Mouse (Mus musculus): ENCODE measurements around the gene 4930442H23Rik. TPM values are rescaled to one million over a fixed set of nuclear protein-coding genes. Genes with fewer than 3 reads are reported as not detected.
A peak's percentile ranks its signal among the peaks of the same experiment; 100 is the strongest.
"Not testable (repeated sequence)": the region's sequence is repeated elsewhere in the genome, so short reads cannot be mapped to it uniquely, and the experiment has no call there.

Gene 4930442H23Rik
- total RNA-seq (2022) = not detected

- DNase-seq (ENCODE audit: low spot score) = no peak
Observed at GRCm38 (mm10) chr10:81183805-81184204, at the start of gene 4930442H23Rik. Gene 4930442H23Rik, minus strand, starts transcription at chr10:81183849.

- no peak for DNase-seq (ENCODE audit: low spot score)
Observed at GRCm38 (mm10) chr10:81233226-81233585, 49.6 kb upstream of the 4930442H23Rik start.

GRCm38 (mm10) chr10:81232580-81233225 is 49.1 kb upstream of the 4930442H23Rik start, which contains the start of gene Zfr2:
Gene Zfr2, plus strand, starts transcription at chr10:81233155.
- peak; percentile 55 for DNase-seq (ENCODE audit: low spot score)

- DNase-seq (ENCODE audit: low spot score) = no peak
Observed at GRCm38 (mm10) chr10:81231436-81231835, 47.8 kb upstream of the 4930442H23Rik start.

- DNase-seq (ENCODE audit: low spot score) = no peak
Observed at GRCm38 (mm10) chr10:81230438-81231332, 47.0 kb upstream of the 4930442H23Rik start, which contains the start of gene Atcay. Gene Atcay, minus strand, starts transcription at chr10:81230833.

GRCm38 (mm10) chr10:81229735-81230437 is 46.2 kb upstream of the 4930442H23Rik start:
- DNase-seq (ENCODE audit: low spot score) = no peak

GRCm38 (mm10) chr10:81223731-81224130 is 40.1 kb upstream of the 4930442H23Rik start:
- DNase-seq (ENCODE audit: low spot score) = not testable (repeated sequence)

GRCm38 (mm10) chr10:81221402-81222015 is 37.9 kb upstream of the 4930442H23Rik start:
- DNase-seq (ENCODE audit: low spot score) = no peak

- peak; percentile 38 for DNase-seq (ENCODE audit: low spot score)
Observed at GRCm38 (mm10) chr10:81217964-81218363, 34.3 kb upstream of the 4930442H23Rik start.

- DNase-seq (ENCODE audit: low spot score) = not testable (repeated sequence)
Observed at GRCm38 (mm10) chr10:81217267-81217666, 33.6 kb upstream of the 4930442H23Rik start.

- no peak for DNase-seq (ENCODE audit: low spot score)
Observed at GRCm38 (mm10) chr10:81216810-81217209, 33.2 kb upstream of the 4930442H23Rik start.

- no peak for DNase-seq (ENCODE audit: low spot score)
Observed at GRCm38 (mm10) chr10:81216260-81216659, 32.6 kb upstream of the 4930442H23Rik start.

- DNase-seq (ENCODE audit: low spot score) = no peak
Observed at GRCm38 (mm10) chr10:81210154-81210553, 26.5 kb upstream of the 4930442H23Rik start.

GRCm38 (mm10) chr10:81204137-81204536 is 20.5 kb upstream of the 4930442H23Rik start:
- no peak for DNase-seq (ENCODE audit: low spot score)

- no peak for DNase-seq (ENCODE audit: low spot score)
Observed at GRCm38 (mm10) chr10:81202978-81203720, 19.5 kb upstream of the 4930442H23Rik start.

GRCm38 (mm10) chr10:81201807-81202758 is 18.4 kb upstream of the 4930442H23Rik start, which contains the start of gene Nmrk2:
Gene Nmrk2, minus strand, starts transcription at chr10:81202051.
- DNase-seq (ENCODE audit: low spot score) = no peak

GRCm38 (mm10) chr10:81200605-81201287 is 17.1 kb upstream of the 4930442H23Rik start:
- DNase-seq (ENCODE audit: low spot score) = no peak

GRCm38 (mm10) chr10:81200141-81200540 is 16.5 kb upstream of the 4930442H23Rik start:
- no peak for DNase-seq (ENCODE audit: low spot score)

GRCm38 (mm10) chr10:81198990-81199389 is 15.3 kb upstream of the 4930442H23Rik start:
- DNase-seq (ENCODE audit: low spot score) = no peak

All from heart, adult 8-10 months (tissue).